Mouse (Mus musculus): ENCODE results near the gene Tmem185b.
A peak's percentile ranks its signal among the peaks of the same experiment; 100 is the strongest.

Tmem185b gene

GRCm38 (mm10) chr1:119536122-119536521 lies 10.2 kb downstream of the Tmem185b start:
- DNase-seq (ENCODE audit: inconsistent age in 2 of 2, low spot score in 1 of 2): no peak

- no peak for DNase-seq (ENCODE audit: inconsistent age in 2 of 2, low spot score in 1 of 2)
These were observed 11.7 kb downstream of the Tmem185b start for GRCm38 (mm10) chr1:119537651-119538050.

- DNase-seq (ENCODE audit: inconsistent age in 2 of 2, low spot score in 1 of 2): peak in 1 of 2 experiments; percentile 63
These were observed 13.3 kb downstream of the Tmem185b start for GRCm38 (mm10) chr1:119539252-119539651.

- DNase-seq (ENCODE audit: inconsistent age in 2 of 2, low spot score in 1 of 2): peak; percentile 48 to 83
These were observed 15.0 kb downstream of the Tmem185b start for GRCm38 (mm10) chr1:119540836-119541557.

- DNase-seq (ENCODE audit: inconsistent age in 2 of 2, low spot score in 1 of 2): peak in 1 of 2 experiments; percentile 24
These were observed 15.6 kb downstream of the Tmem185b start for GRCm38 (mm10) chr1:119541570-119541969.

GRCm38 (mm10) chr1:119543316-119543715 lies 17.4 kb downstream of the Tmem185b start:
- no peak for DNase-seq (ENCODE audit: inconsistent age in 2 of 2, low spot score in 1 of 2)

GRCm38 (mm10) chr1:119544611-119545155 lies 18.7 kb downstream of the Tmem185b start:
- no peak for DNase-seq (ENCODE audit: inconsistent age in 2 of 2, low spot score in 1 of 2)

- no peak for DNase-seq (ENCODE audit: inconsistent age in 2 of 2, low spot score in 1 of 2)
These were observed 19.2 kb downstream of the Tmem185b start for GRCm38 (mm10) chr1:119545164-119545563.

- no peak for DNase-seq (ENCODE audit: inconsistent age in 2 of 2, low spot score in 1 of 2)
These were observed 19.7 kb downstream of the Tmem185b start for GRCm38 (mm10) chr1:119545671-119546070.

- DNase-seq (ENCODE audit: inconsistent age in 2 of 2, low spot score in 1 of 2): no peak
These were observed 20.5 kb downstream of the Tmem185b start for GRCm38 (mm10) chr1:119546490-119546889.

- DNase-seq (ENCODE audit: inconsistent age in 2 of 2, low spot score in 1 of 2): peak; percentile 76 to 92
These were observed 22.8 kb downstream of the Tmem185b start for GRCm38 (mm10) chr1:119548668-119549326.

- DNase-seq (ENCODE audit: inconsistent age in 2 of 2, low spot score in 1 of 2): no peak
These were observed 23.3 kb downstream of the Tmem185b start for GRCm38 (mm10) chr1:119549327-119549689.

GRCm38 (mm10) chr1:119550064-119550463 lies 24.1 kb downstream of the Tmem185b start:
- DNase-seq (ENCODE audit: inconsistent age in 2 of 2, low spot score in 1 of 2): no peak

GRCm38 (mm10) chr1:119551651-119552050 lies 25.7 kb downstream of the Tmem185b start:
- DNase-seq (ENCODE audit: inconsistent age in 2 of 2, low spot score in 1 of 2): no peak

- no peak for DNase-seq (ENCODE audit: inconsistent age in 2 of 2, low spot score in 1 of 2)
These were observed 29.7 kb downstream of the Tmem185b start for GRCm38 (mm10) chr1:119555651-119556050.

- peak in 1 of 2 experiments; percentile 76 for DNase-seq (ENCODE audit: inconsistent age in 2 of 2, low spot score in 1 of 2)
These were observed 31.9 kb downstream of the Tmem185b start for GRCm38 (mm10) chr1:119557641-119558395.

GRCm38 (mm10) chr1:119565531-119565930 lies 39.6 kb downstream of the Tmem185b start:
- no peak for DNase-seq (ENCODE audit: inconsistent age in 2 of 2, low spot score in 1 of 2)

GRCm38 (mm10) chr1:119570134-119570533 lies 44.2 kb downstream of the Tmem185b start:
- no peak for DNase-seq (ENCODE audit: inconsistent age in 2 of 2, low spot score in 1 of 2)

All from adrenal gland, adult (tissue).